Mouse (Mus musculus): Measurements from ENCODE around the gene Tle6. TPM values are rescaled to one million over a fixed set of nuclear protein-coding genes. Genes with fewer than 3 reads are reported as not detected.

Gene Tle6
- total and polyA plus RNA-seq, 3 experiments, result 16.9 to 31.9 TPM; not detected in 1

DNA sequence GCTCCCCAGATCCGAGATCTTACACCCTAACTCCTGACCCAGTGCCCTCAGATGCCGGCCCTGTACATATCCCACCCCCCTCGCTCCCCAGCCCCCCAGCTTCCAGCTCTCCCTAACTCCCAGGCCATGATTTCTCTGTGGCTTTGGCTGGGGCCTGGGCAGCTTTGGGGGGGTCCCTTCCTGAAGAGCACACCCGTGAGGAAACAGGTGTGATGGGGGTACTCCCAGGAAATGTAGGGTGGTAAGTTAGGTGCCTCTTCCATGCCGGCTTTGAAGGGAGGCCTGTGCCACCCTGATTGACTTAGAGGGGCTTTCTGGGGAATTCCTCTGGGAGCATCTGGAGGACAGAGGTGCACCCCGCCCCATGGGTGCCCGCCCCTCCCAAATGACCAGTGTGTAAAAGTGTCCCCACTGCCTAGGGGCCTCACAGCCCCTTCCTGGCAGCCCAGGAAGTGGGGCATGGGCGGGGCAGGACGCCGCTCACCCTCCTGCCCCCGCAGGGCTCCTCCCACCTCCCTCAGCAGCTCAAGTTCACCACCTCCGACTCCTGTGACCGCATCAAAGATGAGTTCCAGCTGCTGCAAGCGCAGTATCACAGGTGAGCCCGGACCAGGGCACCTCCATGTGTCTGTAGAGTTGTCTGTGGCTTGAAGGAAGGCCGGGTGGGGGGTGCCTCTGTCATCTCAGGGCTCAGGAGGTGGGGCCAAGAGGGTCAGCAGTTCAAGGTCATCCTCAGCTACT is 40.0 kb downstream of the Tle6 start:
- H3K9me3 ChIP-seq (replicated peaks; ENCODE audit: insufficient read depth, low read length), result no peaks in the 10 kb centered on the region
- TF ChIP-seq UBTF (IDR thresholded peaks at IDR 0.05; ENCODE audit: borderline replicate concordance, insufficient read depth, low read depth, low read length), result no peak
- TF ChIP-seq ETS1 (IDR thresholded peaks at IDR 0.05; ENCODE audit: low read depth, low read length), result no peak
- TF ChIP-seq MAFK (IDR thresholded peaks at IDR 0.05; ENCODE audit: borderline replicate concordance, low read depth, low read length), result no peak
- TF ChIP-seq ZC3H11A (IDR thresholded peaks at IDR 0.05; ENCODE audit: low read depth, low read length), result no peak
- no peak for TF ChIP-seq GABPA (IDR thresholded peaks at IDR 0.05; ENCODE audit: low read depth, low read length)
- no peak for TF ChIP-seq GATA1 (IDR thresholded peaks at IDR 0.05; ENCODE audit: low read depth, low read length)
- 0 out of 2 replicates have a peak, but pooled peaks have one; percentile 9 for TF ChIP-seq HCFC1 (IDR thresholded peaks at IDR 0.05; ENCODE audit: low read depth, low read length)
- TF ChIP-seq ELF1 (IDR thresholded peaks at IDR 0.05; ENCODE audit: low read depth, low read length), result peak; percentile 66
- no peak for TF ChIP-seq SMC3 (IDR thresholded peaks at IDR 0.05; ENCODE audit: low read depth, low read length)
- TF ChIP-seq MAX (IDR thresholded peaks at IDR 0.05; ENCODE audit: low read length), result no peak
- no peak for TF ChIP-seq POLR2AphosphoS5 (IDR thresholded peaks at IDR 0.05; ENCODE audit: borderline replicate concordance, low read depth, low read length)
- TF ChIP-seq MYC (IDR thresholded peaks at IDR 0.05; ENCODE audit: low read depth, low read length), result no peak
- no peak for TF ChIP-seq MEF2A (IDR thresholded peaks at IDR 0.05; ENCODE audit: extremely low read depth, insufficient replicate concordance, low read depth, low read length, poor library complexity, severe bottlenecking)
- TF ChIP-seq SIN3A (IDR thresholded peaks at IDR 0.05; ENCODE audit: low read length), result 0 out of 2 replicates have a peak, but pooled peaks have one; percentile 16
- TF ChIP-seq TCF12 (IDR thresholded peaks at IDR 0.05; ENCODE audit: low read depth, low read length), result no peak
- no peak for TF ChIP-seq CHD2 (IDR thresholded peaks at IDR 0.05; ENCODE audit: low read length)
- no peak for TF ChIP-seq USF1 (IDR thresholded peaks at IDR 0.05; ENCODE audit: low read depth, low read length)
- TF ChIP-seq CTCF (IDR thresholded peaks at IDR 0.05 in 2 of 3, conservative IDR thresholded peaks at IDR 0.05 in 1 of 3; ENCODE audit: control insufficient read depth in 1 of 3, insufficient read depth in 1 of 3, low read depth in 2 of 3, low read length in 3 of 3, poor library complexity in 1 of 3, severe bottlenecking in 1 of 3), result no peak
- TF ChIP-seq CHD1 (IDR thresholded peaks at IDR 0.05; ENCODE audit: low read depth, low read length), result no peak
- TF ChIP-seq MYB (IDR thresholded peaks at IDR 0.05; ENCODE audit: low read depth, low read length), result no peak
- TF ChIP-seq JUND (IDR thresholded peaks at IDR 0.05; ENCODE audit: low read depth, low read length), result no peak
- TF ChIP-seq ZKSCAN1 (IDR thresholded peaks at IDR 0.05; ENCODE audit: low read depth, low read length), result no peak
- no peak for TF ChIP-seq KAT2A (conservative IDR thresholded peaks at IDR 0.05; ENCODE audit: low read depth, low read length)
- TF ChIP-seq ZMIZ1 (IDR thresholded peaks at IDR 0.05; ENCODE audit: low read depth, low read length), result no peak
- TF ChIP-seq NRF1 (IDR thresholded peaks at IDR 0.05; ENCODE audit: insufficient read depth, low read depth, low read length, poor library complexity, severe bottlenecking), result 0 out of 2 replicates have a peak, but pooled peaks have one; percentile 8
- no peak for TF ChIP-seq TBP (IDR thresholded peaks at IDR 0.05; ENCODE audit: low read depth, low read length)
- TF ChIP-seq POLR2A (IDR thresholded peaks at IDR 0.05; ENCODE audit: control insufficient read depth in 1 of 2, insufficient read depth in 1 of 2, low read depth in 1 of 2, low read length in 2 of 2, poor library complexity in 1 of 2), result peak in 1 of 2 experiments; percentile 47; a peak in 1 of 4 replicates
- no peak for TF ChIP-seq POLR2AphosphoS2 (IDR thresholded peaks at IDR 0.05; ENCODE audit: low read length)
- no peak for TF ChIP-seq E2F4 (IDR thresholded peaks at IDR 0.05; ENCODE audit: borderline replicate concordance, low read depth, low read length)
- no peak for TF ChIP-seq NELFE (IDR thresholded peaks at IDR 0.05; ENCODE audit: low read depth, low read length)
- peak; percentile 66; the same call in 1 of the 2 replicates for TF ChIP-seq MAZ (IDR thresholded peaks at IDR 0.05; ENCODE audit: low read depth, low read length)
- TF ChIP-seq USF2 (IDR thresholded peaks at IDR 0.05; ENCODE audit: borderline replicate concordance in 1 of 2, insufficient read depth in 1 of 2, low read depth in 1 of 2, low read length in 2 of 2), result no peak
- TF ChIP-seq EP300 (IDR thresholded peaks at IDR 0.05; ENCODE audit: low read depth in 1 of 2, low read length in 2 of 2), result no peak
- TF ChIP-seq MXI1 (IDR thresholded peaks at IDR 0.05; ENCODE audit: low read depth, low read length), result no peak; the same call in 1 of the 2 replicates
- TF ChIP-seq RAD21 (IDR thresholded peaks at IDR 0.05; ENCODE audit: low read depth, low read length), result no peak
- TF ChIP-seq BHLHE40 (IDR thresholded peaks at IDR 0.05; ENCODE audit: borderline replicate concordance, low read depth, low read length), result no peak

More for the DNA sequence above, 40.0 kb downstream of the Tle6 start:
- H3K9ac ChIP-seq (ENCODE audit: control insufficient read depth, low read depth, low read length, poor library complexity, severe bottlenecking), result peak overlapping the region; percentile 82
- H3K4me3 ChIP-seq (ENCODE audit: control insufficient read depth in 1 of 2, insufficient read depth in 1 of 2, low read depth in 2 of 2, low read length in 2 of 2), result peak overlapping the region; percentile 85 to 95
- peaks cover 27% of the 10 kb centered on the region for H3K79me2 ChIP-seq (ENCODE audit: control insufficient read depth, insufficient read depth, low read length, poor library complexity)
- no peaks in the 10 kb centered on the region for H3K27me3 ChIP-seq (ENCODE audit: control insufficient read depth in 1 of 2, insufficient read depth in 2 of 2, low read length in 2 of 2)
- DNase-seq (ENCODE audit: low read depth, low spot score), result peak; percentile 74
- H3K36me3 ChIP-seq (ENCODE audit: control insufficient read depth in 1 of 2, insufficient read depth in 2 of 2, low read length in 2 of 2), result peaks cover 2 to 11% of the 10 kb centered on the region in 2 experiments; a peak in 2 of 4 replicates
- H3K27ac ChIP-seq (ENCODE audit: control insufficient read depth, low read depth, low read length), result peak overlapping the region; percentile 36; the same call in 1 of the 2 replicates
- peaks cover 0 to 11% of the 10 kb centered on the region in 2 experiments; a peak in 3 of 4 replicates for H3K4me1 ChIP-seq (ENCODE audit: control insufficient read depth in 1 of 2, insufficient read depth in 2 of 2, low read length in 2 of 2)
